Mouse (Mus musculus) lung, postnatal 0 days (tissue): ENCODE results near the gene Akr1b8. TPM values are rescaled to one million over a fixed set of nuclear protein-coding genes. Genes with fewer than 3 reads are reported as not detected.

Experiments
- ATAC-seq: fragments of 200-750 bp; cut with Nextera tagmentation; 2 replicates; pipeline ENCODE4 v1.8.0; 2017; ENCODE audit warnings: moderate library complexity
- DNase-seq: peaks from one replicate; pipeline ENCODE4 v3.0.0-alpha.2; 2016; ENCODE audit warnings: low spot score
- H3K27ac ChIP-seq: fragments of 300-500 bp; sonication (generic); 2 replicates; pipeline ENCODE4 v1.5.1; 2014; ENCODE audit warnings: antibody characterized with exemption, mild to moderate bottlenecking, low read length, mixed read lengths
- H3K27me3 ChIP-seq: fragments of 300-500 bp; sonication (generic); replicated peaks from 2 replicates; pipeline ENCODE4 v1.6.1; 2014; ENCODE audit warnings: low read length, mixed read lengths; ENCODE audit not compliant: insufficient read depth
- H3K36me3 ChIP-seq: fragments of 300-500 bp; sonication (generic); 2 replicates; pipeline ENCODE4 v1.6.1; 2014; ENCODE audit warnings: low read length, mixed read lengths; ENCODE audit not compliant: insufficient read depth
- H3K4me1 ChIP-seq: fragments of 300-500 bp; sonication (generic); 2 replicates; pipeline ENCODE4 v1.6.1; 2014; ENCODE audit warnings: antibody characterized with exemption, low read depth, low read length, mixed read lengths; ENCODE audit not compliant: insufficient read depth
- H3K4me2 ChIP-seq: fragments of 300-500 bp; sonication (generic); replicated peaks from 2 replicates; pipeline ENCODE4 v1.6.1; 2014; ENCODE audit warnings: low read depth, mild to moderate bottlenecking, low read length, moderate library complexity, mixed read lengths
- H3K4me3 ChIP-seq: fragments of 300-500 bp; sonication (generic); 2 replicates; pipeline ENCODE4 v1.5.1; 2014; ENCODE audit warnings: low read depth, low read length
- H3K9ac ChIP-seq: fragments of 300-500 bp; sonication (generic); replicated peaks from 2 replicates; pipeline ENCODE4 v1.6.1; 2014; ENCODE audit warnings: low read depth, mild to moderate bottlenecking
- H3K9me3 ChIP-seq: fragments of 300-500 bp; sonication (generic); 2 replicates; pipeline ENCODE4 v1.6.1; 2016; ENCODE audit warnings: low read length, mixed read lengths
- CTCF ChIP-seq: IDR thresholded peaks from 2 replicates; pipeline ENCODE4 v1.5.1; 2016; ENCODE audit warnings: antibody characterized with exemption, mild to moderate bottlenecking
- EP300 ChIP-seq: IDR thresholded peaks from 2 replicates; pipeline ENCODE4 v1.6.1; 2016; ENCODE audit warnings: antibody characterized with exemption, mild to moderate bottlenecking, control low read depth
- WGBS: fragments of 180-500 bp; shearing (Covaris S2); extraction: QIAGEN DNeasy Blood & Tissue Kit; methylation state at CpG from one replicate; pipeline ENCODE4 v1.1.7; 2014; 5-methylcytosine and 5-hydroxymethylcytosine counted together
- polyA plus RNA-seq: library from polyadenylated mRNA; unstranded; fragments of >200 nt; fragmentation: Nextera tagmentation; extraction: Ambion mirVana; gene quantifications from 2 replicates; pipeline ENCODE4 v1.2.1, GENCODE M21; 2015

Akr1b8 gene
- polyA plus RNA-seq, 1 experiment from 2014 or later = 15.7 TPM

DNA sequence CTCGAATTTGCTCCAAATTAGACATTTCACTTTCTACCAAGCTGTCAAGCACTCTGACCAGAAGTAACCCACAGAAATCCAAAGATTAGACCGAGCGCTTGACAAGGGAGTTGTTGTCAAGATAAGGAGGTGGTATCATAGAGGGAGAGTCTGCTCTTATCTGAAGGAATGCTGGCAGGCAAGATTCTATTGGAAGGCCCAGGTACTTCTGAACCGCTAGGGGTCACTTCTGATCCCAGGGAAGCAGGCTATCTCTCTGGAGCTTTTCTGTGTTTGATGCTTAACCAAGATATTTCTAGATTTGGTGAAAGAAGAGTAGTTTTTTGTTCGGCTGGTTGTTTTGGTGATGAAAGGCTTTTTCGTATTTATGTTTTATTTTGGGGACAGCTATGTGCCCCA, 1.4 kb downstream of the Akr1b8 start:
- Histone ChIP-seq H3K9me3 (no peaks in the 10 kb centered on the region), H3K4me3 (no peak overlapping the region), H3K27me3 (no peaks in the 10 kb centered on the region), H3K4me2 (no peak overlapping the region), H3K27ac (no peak overlapping the region), H3K4me1 (no peaks in the 10 kb centered on the region), H3K9ac (no peak overlapping the region), H3K36me3 (no peaks in the 10 kb centered on the region)
- TF ChIP-seq EP300 (0 out of 2 replicates have a peak, but pooled peaks have one; percentile 33), CTCF (peak; percentile 44)
- DNase-seq (peak; percentile 55), ATAC-seq (peak; percentile 49; the same call in 1 of the 2 replicates)
- WGBS = 42% methylated on average over 6 of the region's 6 CpGs

DNA sequence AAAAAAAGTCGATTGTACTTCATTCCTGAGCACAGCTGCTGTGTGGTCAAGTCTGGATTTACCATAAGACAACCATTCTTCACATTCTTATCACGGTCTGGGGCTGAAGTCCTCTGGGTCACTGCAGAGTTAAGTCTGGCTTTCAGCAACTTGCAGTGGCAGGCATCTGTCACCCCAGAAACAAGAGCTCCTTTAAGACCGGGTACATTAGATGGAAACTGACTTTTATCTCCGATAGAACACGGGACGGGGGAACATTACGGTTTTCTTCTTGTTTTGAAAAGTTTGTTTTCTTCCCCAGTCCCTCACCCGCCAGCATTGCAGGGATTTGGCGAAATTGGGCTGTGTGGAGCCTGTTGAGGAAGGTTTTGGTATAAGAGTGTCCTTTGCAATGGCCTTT, 1.9 kb downstream of the Akr1b8 start:
- TF ChIP-seq CTCF (no peak), EP300 (no peak)
- Histone ChIP-seq H3K4me3 (no peak overlapping the region), H3K4me2 (no peak overlapping the region), H3K4me1 (no peaks in the 10 kb centered on the region), H3K27ac (no peak overlapping the region), H3K27me3 (no peaks in the 10 kb centered on the region), H3K36me3 (no peaks in the 10 kb centered on the region), H3K9me3 (no peaks in the 10 kb centered on the region), H3K9ac (no peak overlapping the region)
- no peak for DNase-seq
- 67% methylated on average over 9 of the region's 9 CpGs for WGBS
- peak; percentile 19; the same call in 1 of the 2 replicates for ATAC-seq

DNA sequence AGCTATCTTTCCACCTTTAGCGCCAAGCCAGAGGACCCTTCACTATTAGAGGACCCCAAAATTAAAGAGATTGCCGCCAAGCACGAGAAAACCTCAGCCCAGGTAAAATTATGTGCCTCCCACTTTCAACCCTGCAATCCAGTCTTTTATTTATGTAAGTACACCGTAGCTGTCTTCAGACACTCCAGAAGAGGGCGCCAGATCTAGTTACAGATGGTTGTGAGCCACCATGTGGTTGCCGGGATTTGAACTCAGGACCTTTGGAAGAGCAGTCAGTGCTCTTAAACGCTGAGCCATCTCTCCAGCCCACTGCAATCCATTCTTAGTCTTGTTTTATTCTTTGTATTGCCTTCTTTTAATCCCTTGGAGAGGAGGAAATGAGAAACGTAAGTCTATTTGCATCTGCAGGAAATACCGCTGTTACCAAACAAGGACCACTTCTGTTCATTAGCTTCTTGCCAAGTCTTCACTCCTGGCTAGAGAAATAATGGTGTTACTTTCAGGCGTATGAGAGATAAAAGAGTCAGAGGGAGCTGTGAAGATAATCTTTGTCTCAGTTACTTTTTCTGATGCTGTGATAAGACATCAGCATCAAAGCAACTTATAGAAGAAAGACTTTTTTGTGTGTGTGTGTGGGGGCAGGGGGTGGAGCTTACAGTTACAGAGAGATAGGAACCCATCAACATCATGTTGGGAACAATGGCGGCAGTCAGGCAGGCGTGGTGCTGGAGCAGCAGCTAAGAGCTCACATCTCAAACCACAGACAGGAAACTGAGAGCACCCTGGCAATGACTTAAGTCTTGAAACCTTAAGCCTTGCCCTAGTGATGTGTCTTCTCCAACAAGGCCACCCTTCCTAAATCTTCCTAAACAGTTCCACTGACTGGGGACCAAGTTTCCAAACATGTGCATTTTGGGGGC, 10.6 kb downstream of the Akr1b8 start:
- H3K27me3 ChIP-seq = no peaks in the 10 kb centered on the region
- no peaks in the 10 kb centered on the region for H3K9me3 ChIP-seq
- DNase-seq (no peak), ATAC-seq (no peak)
- TF ChIP-seq CTCF (peak; percentile 18; the same call in 1 of the 2 replicates), EP300 (no peak)
- H3K4me3 ChIP-seq = no peak overlapping the region
- 75% methylated on average over 12 of the region's 12 CpGs for WGBS
- no peaks in the 10 kb centered on the region for H3K4me1 ChIP-seq
- no peak overlapping the region for H3K4me2 ChIP-seq
- H3K36me3 ChIP-seq = no peaks in the 10 kb centered on the region
- H3K9ac ChIP-seq = no peak overlapping the region
- no peak overlapping the region for H3K27ac ChIP-seq

DNA sequence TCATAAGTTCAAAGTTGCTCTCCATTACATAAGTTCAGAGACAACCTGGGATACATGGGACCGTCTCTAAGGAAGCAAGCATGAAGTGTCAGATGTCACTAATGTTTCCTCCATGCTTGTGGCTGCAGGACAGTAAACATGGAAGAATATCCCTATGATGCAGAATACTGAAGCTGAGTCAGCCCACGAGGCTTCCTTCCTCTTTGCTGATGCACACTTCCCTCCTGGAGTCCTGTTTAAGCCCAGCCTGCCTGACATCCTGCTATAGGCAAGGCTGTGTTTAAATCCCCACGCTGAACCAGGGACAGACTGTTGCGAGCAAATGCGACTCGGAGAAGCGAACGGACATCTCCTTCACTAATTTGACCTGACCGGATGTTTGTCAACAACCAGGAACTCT, 14.1 kb downstream of the Akr1b8 start:
- H3K9me3 ChIP-seq = no peaks in the 10 kb centered on the region
- no peak overlapping the region for H3K27ac ChIP-seq
- no peaks in the 10 kb centered on the region for H3K36me3 ChIP-seq
- no peak for ATAC-seq
- no peak for TF ChIP-seq EP300
- TF ChIP-seq CTCF = no peak
- H3K27me3 ChIP-seq = no peaks in the 10 kb centered on the region
- H3K4me1 ChIP-seq = no peaks in the 10 kb centered on the region
- no peak overlapping the region for H3K4me2 ChIP-seq
- WGBS = 59% methylated on average over 9 of the region's 9 CpGs
- no peak for DNase-seq
- H3K4me3 ChIP-seq = no peak overlapping the region
- no peak overlapping the region for H3K9ac ChIP-seq

DNA sequence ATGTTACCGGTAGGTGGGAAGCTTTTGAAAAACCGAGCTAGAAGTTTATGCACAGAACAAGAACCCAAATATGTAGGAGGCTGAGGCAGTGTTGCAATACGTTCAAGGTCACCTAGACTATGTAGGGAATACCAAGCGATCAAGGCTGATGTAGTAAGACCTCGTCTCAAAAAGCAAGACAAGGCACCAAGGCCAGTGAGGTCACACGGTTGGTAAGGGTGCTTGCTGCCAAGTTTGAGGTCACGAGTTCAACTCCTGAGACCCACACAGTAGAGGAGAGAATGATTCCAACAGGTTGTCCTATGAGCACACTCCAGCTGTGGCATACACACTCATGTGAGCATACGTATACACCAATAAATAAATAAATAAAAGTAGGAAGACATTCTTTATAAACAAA, 16.2 kb downstream of the Akr1b8 start:
- Histone ChIP-seq H3K27me3 (no peaks in the 10 kb centered on the region), H3K9me3 (no peaks in the 10 kb centered on the region), H3K27ac (no peak overlapping the region), H3K4me1 (no peaks in the 10 kb centered on the region), H3K9ac (no peak overlapping the region), H3K4me3 (no peak overlapping the region), H3K4me2 (no peak overlapping the region), H3K36me3 (no peaks in the 10 kb centered on the region)
- TF ChIP-seq EP300 (no peak), CTCF (no peak)
- ATAC-seq (no peak), DNase-seq (no peak)
- WGBS = 74% methylated on average over 8 of the region's 8 CpGs

DNA sequence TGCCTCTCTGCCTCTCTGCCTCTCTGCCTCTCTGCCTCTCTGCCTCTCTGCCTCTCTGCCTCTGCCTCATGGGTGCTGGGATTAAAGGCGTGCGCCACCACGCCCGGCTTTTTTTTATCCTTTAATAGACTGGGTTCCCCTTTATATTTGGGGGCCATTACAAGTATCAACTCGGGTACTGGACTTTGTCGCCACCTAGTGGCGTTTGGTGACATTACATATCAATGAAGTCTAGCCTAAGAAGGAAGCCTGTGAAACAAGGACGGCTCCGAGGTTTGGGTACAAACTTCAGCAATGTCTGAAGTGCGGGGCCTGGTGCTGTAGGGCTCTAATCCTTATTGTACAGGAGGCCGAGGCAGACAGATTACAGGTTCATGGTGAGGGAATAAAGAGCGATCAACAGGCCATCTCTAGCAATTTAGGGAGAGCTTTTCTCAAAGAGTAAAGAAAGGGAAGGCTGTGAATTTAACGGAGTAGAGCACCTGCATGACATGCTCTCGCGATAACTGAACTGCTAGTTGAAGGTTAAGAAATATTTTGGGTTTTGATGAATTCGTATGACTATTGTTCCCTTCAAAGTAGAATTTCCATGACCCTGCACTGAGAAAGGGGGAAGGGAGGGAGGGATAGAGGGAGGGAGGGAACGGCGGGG, 17.9 kb downstream of the Akr1b8 start:
- Histone ChIP-seq H3K9me3 (no peaks in the 10 kb centered on the region), H3K9ac (no peak overlapping the region), H3K27me3 (no peaks in the 10 kb centered on the region), H3K4me3 (no peak overlapping the region), H3K36me3 (no peaks in the 10 kb centered on the region), H3K4me1 (no peaks in the 10 kb centered on the region), H3K27ac (no peak overlapping the region), H3K4me2 (0 out of 2 replicates have a peak overlapping the region, but pooled peaks have one; percentile 1)
- TF ChIP-seq EP300 (no peak), CTCF (peak; percentile 83)
- WGBS = 22% methylated on average over 18 of the region's 18 CpGs
- DNase-seq (peak; percentile 72), ATAC-seq (peak; percentile 61)
